Mouse (Mus musculus) retina, embryonic 14.5 days (tissue): ENCODE measurements around the gene Rflna.
A peak's percentile ranks its signal among the peaks of the same experiment; 100 is the strongest.

ENCODE experiments used
- DNase-seq: peaks from one replicate; pipeline ENCODE4 v3.0.0-alpha.2; 2015; ENCODE audit warnings: low spot score

Gene Rflna

DNA sequence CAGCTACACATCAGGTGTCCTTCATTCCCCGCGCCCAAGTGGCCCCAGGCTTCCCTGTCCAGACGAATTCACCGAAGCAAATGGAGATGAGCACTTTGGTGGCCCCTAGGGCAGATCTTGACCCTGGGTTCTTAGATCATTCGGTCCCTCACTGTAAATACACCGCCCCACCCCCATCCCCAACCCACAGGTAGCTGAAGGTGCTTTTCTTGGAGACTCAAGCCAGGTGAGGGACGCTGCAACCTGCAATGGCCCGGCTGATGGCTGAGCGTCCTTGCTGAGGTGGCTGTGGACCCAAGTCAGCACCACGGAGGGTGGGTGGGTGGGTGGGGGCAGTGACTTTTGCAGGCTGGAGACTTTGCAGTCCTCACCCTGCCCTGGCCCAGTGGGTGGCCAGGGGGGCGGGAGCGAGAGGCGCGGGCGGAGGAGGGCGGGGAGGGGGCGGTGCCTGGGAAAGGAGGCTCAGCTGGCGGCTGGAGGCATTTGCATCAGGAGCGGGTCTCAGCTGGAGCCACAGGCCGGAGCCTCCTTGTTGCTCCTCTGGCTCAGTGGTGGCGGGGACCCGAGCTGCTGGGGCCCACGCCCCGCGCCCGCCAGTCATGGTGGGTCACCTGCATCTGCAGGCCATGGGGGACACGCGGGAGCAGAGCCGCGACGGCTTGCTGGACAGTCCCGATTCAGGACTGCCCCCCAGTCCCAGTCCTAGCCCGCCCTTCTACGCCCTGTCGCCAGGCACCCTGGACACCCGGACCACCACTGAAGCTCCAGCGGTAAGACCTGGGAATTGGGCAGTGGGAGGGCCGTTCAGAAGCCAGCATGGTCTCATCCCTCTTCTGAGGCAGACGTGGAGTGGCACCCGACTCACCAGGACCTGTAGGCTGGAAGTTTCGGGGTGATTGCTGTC, at the start of gene Rflna:
Gene Rflna (plus strand): TSS at position 253 of the 904 bp plus-strand sequence.
- DNase-seq = peak; percentile 73

DNA sequence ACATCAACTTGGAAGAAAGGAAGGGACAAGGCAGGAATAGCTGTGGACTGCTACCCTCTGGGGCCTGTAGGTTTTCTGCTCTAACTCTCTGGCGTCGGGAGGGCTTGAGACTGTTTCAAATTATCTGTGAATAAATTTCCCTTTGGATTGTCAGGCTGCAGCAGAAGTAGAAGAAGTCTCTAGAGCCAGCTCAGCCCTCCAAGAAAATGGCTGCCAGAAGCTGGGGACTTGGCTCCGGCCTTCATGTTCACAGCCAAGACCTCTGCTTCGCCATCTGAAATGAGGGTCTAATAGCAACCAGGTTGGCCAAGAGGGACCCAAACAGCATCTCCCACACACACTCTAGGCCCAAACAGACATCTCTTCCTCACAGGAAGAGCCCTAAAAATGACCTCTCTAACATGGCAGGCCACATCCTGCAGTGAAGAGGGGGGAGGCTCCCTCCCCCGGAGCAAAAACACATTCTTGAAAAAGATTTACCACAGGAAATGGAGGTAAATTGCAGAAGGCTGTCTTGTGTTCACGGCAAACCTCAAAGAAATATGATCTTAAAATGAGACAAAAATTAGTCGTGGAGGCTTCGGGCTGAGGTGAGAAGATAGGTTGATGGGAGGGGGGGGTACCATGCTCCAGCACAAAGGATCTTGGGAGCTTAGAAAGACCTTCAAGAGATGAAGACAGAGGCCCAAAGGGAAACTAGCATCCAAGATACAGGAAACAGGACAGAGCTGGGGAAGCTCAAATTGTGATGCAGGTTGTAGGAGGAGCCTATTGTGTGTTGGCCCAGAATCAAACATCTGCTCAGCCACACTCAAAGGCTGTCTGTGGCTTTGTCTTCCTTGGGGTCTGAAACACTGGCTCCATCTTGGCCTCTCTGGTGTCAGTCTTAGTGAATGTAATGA, 48.4 kb upstream of the Rflna start:
- DNase-seq = no peak

DNA sequence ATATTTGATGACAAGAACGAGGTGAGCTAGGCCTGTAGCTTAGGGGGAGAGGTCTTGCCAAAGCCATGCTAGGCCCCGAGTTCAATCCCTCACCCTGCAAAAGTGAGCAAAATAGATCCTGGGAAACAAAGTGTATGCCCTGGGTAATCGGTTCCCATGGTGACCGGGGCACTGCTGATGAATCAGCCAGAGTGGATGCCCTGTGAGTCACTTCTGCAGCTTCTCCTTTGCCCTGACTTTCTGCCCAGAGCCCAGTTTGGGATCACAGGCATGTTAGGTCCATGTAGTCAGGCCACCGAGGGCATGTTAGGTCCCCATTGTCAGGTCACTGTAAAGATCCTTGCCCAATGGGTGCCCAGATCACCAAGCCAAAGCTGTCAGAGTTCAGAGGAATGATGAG, 45.5 kb upstream of the Rflna start:
- no peak for DNase-seq

DNA sequence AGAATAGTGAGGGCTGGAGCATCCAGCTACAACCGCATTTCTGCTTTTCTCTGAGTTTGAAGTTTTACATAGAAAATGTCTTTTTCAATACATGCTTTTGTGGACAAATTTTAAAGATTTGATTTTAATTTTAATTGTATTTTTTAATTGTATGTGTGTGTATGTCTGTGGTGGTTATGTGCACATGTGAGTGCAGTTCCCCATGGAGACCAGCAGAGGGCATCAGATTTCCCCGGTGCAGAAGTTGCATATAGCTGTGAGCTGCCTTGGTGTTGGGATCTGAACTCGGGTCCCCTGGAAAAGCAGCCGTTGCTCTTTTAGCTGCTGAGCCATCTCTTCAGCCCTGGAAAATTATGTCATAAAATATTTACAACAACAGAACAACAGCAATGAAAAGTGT, 43.9 kb upstream of the Rflna start:
- no peak for DNase-seq

DNA sequence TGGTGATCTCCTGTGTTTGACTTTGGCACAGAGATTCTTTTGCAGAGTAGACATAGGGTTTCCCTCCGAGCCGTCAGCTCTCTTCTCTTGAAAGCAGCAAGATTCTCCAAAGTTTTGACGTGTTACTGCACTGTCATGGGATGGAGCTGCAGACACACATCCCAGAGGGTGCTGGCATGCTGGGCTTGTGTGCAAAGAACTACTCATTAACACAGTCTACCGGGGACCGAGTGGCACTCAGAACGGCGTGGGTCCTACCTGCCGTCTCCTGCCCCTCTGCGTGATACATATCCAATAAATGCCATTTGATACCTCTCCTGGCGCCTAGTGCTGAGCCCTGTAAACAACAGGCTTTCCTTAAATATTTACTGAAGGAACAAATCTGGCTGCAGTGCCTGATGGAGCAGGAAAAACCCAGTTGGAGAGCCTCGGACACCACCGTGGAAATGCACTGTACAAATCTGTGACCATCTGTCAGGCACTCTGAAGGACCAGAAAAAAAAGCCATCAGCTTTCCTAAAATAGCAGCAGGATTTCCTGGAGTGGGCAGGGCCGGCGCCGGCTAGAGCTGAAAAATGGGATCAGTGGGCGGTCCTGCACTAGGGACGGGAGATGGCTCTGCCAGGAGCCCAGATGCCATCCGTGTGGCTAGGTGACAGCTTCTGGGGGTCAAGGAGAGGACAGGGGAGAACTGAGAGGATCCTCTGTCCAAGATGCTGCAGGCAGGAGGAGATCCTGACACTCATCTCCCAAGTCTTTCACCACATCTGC, 42.7 kb upstream of the Rflna start:
- peak; percentile 57 for DNase-seq

DNA sequence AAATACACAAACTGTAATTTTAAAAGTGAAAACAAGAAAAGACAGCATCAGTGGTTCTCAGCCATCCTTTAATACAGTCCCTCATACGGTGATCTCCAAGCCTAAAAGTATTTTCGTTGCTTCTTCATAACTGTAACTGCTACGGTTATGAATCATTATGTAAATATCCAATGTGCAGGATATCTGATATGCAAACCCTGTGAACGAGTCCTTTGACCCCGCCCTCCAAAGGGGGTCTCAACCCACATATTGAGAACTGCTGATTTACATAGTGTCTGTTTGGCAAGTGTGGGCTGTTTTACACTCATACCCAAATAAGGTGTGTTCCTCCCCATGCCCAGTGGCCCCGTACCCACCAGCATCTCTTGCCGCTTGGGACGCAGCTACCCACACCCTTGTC, 41.6 kb upstream of the Rflna start:
- DNase-seq = no peak

DNA sequence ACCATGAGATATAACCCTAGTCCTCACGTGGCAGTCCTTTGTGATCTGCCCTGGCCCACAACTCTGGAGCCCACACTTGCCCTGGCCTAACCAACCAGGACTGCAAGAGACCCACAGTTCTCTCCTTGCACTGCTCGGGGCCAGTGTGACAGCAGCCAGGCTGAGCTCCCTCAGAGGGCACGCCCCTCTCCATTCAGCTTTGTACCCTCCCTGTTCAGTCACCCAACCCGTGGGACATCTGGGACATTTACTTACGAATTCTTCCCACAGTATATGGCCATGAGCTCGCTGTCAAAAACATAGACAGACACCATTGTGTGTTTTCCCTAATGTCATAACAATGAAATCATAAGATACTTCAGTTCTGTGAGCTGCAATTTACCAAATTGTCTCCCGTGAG, 40.3 kb upstream of the Rflna start:
- no peak for DNase-seq

DNA sequence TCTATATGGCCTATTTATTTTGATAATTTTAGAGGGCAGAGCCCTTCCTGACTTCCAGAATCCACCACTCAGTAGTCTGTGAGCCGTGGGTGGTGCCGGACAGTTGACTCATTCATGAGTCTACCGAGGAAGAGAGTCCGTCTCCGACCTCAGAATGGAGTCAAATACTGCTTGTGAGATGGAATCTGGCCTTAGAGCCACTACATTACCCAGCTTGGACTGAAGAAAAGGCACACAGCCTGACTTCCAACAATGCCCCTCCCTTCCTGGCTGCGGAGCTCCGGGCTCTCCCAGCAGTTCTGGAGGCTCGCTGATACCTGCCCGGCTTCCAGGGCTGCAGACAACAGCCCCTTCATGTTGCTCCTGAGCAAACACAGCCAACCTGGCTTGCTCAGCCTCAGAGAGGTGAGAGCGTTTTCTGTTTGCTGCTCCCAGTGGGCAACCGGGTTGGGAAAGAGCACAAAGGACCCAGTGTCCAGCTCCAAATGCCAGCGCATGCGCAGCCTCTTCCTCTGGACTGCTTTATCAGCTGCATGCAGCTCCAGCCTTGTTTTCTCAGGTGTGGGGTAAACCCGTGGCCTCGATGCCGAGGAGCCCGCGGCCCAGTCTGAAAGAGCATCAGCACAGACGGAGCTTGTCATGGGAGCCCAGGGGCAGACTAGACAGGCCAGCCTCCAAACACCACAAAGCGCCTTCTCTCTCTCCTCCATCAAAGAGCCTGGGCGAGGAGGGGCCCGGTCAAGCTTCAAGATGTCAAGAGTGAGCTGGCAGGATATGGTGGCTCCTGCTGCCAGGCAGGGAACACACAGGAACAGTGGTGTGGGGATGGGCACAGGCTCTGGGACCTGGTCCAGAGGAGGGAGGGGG, 39.0 kb upstream of the Rflna start:
- no peak for DNase-seq

DNA sequence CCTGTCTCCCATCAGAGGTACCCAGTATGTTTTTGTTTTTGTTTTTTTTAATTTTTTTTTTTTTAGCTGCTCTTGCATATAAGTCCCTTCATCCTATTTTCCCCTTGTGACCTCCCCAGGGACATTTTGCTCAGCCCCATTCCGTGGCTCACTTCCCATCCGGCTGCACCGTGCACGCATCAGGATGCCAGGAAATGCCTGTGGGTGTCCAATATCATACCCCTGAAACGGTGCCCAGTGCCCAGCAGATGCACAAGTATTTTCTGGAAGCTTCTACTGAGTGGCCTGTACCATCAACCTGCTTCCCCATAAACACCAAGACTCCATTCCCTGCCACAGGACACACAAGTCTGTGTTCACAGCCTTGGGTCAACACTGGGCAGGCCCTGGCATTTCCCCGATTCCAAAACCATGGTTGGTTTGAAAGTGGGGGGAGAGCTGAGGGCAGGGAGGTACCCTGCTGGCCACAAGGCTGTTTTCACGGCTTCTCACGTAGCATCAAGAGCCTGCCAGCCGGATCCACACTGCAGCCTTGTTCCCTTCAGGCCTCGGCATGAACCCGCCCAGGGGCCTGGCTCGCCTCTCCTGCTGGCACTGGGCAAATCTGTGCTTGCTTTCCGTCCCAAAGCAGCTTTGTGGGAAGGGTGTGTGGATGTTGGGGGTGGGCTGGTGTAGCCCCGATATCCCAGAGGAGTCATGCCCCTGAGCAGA, 36.2 kb upstream of the Rflna start:
- DNase-seq = no peak

DNA sequence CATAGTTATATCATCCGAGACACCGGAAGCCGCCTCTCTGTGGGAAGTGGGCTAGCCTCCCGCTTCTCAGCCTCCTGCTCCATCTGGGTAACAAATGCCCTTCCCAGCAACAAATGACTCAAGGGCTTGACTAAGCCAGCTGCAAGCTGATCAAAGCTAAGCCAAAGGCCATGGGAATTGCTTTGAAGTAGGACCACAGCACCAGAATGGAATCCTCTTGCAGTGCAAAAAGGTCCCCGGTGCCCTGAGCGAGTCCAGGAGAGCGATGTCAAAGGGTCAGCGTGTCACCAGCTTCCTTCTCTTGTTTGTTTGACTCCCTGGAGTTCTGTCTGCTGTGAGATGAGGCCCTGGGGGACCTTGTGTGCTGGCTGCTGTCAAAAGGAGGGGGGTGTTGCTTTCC, 33.2 kb upstream of the Rflna start:
- no peak for DNase-seq

DNA sequence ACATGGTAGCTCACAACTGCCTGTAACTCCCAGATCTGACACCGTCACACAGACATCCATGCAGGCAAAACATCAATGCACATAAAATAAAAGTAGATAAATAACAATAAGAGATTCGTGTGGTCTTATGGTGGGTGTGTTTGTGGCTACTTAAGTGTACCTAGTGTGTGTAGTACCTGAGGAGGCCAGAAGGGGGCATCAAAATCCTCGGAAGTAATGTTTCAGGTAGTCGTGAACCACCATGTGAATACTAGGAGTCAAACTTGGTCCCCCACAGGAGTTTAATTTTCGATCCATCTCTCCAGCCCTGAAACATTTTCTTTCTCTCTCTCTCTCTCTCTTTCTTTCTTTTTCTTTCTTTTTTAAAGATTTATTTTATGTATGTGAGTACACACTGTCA, 16.8 kb upstream of the Rflna start:
- DNase-seq = no peak

DNA sequence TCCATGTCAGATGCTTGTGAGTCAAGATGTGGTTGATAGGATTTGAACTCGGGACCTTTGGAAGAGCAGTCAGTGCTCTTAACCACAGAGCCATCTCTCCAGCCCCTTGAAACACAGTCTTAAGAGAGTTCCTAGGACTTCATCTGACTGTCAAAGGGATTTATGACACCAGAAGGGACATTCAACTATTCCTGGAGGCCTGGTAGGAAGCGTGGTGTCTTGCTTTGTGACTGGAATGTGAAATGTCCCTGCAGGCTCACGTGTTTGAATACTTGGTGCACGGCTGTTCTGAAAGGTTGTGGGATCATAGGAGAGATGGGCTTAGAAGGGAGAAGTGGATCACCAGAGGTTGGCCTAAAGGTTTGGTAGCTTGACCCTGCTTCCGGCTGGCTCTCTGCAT, 16.4 kb upstream of the Rflna start:
- DNase-seq = no peak

DNA sequence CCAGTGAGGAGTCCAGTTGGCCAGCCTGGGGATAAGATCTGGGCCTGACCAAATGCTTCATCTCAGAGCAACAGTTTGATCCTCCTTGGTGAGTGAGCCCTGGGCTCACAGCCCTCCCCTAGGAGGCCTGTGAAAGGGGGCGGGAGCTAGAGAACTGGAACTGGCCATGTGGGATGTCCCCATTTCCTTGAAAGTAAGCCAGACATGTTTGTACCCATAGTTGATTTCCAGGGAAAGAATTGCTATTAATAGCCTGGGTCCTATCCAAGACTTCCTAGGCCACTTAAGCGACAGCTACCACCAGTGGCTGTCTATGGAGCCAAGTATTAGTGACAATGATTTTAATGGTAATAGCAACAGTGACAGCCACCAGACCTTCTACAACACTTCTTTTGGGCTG, 13.3 kb upstream of the Rflna start:
- DNase-seq = no peak

DNA sequence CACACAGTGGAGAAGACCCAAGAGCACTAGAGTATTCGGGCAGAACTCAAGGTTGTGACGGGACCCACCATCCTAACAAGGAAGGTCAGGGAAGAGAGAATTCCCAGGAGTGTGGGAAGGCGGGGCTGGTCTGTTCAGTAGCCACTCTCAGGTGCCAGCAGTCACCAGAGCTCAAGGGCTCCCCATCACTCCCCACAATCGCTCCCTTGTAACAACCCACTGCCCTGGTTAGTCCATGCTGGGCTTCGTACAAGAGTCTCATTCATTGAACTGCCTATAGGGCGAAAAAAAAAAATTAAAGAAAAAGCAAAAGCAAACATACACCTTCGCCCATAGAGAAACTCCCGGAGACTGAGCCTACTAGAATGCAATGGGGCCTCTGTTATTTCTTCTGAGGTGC, 10.7 kb upstream of the Rflna start:
- DNase-seq = no peak

DNA sequence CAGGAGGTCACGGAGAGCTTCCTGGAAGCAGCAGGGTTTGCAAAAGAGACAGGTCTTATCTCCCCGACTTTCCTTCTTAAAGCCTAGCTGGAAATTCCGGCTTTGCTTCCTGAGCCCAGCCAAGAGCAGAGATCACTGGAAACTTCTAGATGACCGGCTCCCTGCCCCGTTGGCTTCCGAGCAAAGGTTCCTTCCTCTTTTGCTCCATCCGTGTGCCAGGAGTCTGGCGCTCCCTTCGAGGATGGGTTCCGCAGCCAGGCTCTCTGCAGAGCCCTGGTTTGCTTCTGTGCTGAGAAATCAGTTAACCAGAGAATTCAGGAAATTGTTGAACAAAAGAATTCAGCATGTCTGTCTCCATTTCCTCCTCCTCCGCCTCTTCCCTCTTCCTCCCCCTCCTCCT, 10.1 kb upstream of the Rflna start:
- no peak for DNase-seq

DNA sequence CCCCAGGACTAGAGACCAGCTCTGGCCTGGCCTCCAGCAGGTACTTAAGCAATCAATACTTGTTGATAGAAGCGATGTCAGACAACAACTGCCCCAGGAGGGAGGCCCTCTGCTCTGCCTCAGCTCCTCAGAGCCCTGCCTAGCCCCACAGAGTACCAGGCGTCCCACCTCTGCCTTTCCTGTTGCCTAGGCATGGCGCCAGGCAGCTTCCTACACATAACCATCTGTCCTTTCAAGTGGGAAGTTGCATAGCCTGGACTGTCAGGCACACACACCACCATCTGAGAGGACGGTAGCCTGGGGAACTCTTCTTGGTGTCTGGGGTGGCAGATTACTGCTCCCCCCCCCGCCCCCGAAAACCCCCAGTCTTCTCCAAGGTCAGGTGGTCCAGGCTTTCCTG, 6.2 kb upstream of the Rflna start:
- no peak for DNase-seq

DNA sequence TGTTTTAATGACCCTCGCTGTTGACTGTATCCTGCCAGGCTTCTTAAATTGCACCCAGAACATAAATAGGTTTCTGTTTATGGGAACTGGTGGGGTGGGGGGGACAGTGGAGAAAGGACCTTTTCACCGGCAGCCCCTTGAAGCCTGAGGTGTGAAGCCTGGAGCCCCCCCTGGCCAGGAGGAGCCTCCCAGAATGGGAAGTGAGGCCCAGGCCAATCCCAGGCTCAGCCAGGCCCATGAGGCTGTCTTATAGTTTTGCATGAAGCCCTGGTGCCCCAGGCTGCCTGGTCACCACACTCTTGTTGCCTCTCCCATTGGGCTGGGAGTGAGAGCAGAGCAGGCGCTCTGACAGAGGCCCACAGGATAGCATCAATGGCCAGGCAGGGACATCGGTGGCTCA, 5.1 kb upstream of the Rflna start:
- no peak for DNase-seq

DNA sequence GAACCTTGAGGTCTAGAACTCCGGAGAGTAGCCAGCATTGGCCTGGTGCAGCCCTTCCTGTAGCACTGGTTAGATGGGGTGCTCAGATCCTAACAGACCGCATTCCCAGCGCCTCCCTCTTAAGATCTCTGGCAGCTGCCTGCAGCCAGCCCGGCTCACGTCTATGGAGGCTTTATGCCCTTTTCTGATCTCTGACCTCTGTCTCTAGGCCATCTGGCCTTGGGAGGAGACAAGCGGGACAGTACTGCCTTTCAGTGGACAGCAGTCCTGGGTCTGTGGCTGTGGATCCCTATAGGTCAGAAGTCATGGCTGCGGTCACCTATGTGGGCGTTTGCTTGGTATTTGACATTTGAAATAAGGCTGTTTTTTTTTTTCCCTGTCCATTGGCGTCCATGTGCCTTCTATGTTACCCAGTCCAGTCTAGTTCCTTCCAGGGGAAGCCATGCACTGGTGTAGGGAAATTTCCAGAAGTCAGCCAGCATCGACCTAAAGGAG, 2.2 kb upstream of the Rflna start:
- DNase-seq = no peak

DNA sequence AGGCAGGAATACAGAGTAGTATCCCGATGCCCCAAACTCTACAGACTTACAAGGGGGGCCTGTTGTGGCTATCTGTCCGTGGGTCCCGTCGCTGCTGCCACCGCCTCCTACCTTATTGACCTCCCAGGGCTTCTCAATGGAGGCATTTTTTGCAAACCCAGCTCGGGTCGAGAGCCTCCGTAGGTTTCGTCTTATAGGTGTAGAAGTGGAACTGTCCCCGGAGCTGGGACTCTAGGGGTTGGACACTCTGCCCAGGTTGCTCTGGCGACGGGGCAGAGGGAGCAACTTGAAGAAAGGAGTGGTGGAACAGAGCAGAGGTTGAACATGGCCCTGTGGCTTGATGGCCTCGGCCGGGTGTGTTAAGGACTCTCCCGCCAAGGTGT, 843 bp downstream of the Rflna start:
- no peak for DNase-seq

DNA sequence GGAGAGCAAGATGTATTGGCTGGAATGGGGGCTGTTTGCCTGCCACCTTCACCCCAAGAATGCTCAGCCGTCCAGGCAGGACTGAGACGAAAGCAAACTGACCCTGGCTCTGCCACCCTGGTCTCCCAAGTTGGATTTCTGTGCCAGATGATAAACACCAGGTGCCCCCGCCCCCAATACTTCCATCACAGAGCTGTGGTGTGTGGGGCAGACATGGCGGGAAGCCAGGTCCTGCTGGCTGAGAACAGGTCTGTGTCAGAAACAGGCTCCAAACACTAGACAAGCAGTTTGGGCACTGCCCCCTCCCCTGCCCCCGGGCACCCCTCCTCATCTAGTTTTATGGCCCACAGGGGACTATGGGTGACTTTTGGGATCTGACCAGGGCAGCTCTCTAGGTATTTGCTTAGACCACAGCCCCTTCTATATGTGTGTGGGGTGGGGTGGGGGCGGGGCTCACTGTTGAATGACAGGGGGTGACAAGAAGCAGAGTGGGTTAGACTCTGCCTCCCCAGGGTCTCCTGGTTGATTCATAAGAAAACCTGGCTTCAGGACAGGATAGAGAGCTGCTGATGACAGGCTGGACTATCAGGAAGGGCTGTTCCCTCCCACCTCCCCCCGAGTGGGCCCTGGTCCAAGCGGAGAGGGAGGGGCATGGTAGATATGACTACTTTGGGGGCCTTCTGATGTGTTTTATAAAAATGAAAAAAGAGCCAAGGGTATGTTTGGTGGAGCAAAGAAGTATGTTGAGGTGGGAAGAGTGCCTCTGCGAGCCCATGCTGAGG, 3.0 kb downstream of the Rflna start:
- DNase-seq = no peak
